Mouse (Mus musculus): Measurements from ENCODE around the gene Adcy7.
A peak's percentile ranks its signal among the peaks of the same experiment; 100 is the strongest.

The Adcy7 gene

GRCm38 (mm10) chr8:88272231-88273050, at the start of gene Adcy7:
TSS of gene Adcy7 (plus strand) at chr8:88272403.
- no peak for DNase-seq (ENCODE audit: low read depth, low spot score)

DNA sequence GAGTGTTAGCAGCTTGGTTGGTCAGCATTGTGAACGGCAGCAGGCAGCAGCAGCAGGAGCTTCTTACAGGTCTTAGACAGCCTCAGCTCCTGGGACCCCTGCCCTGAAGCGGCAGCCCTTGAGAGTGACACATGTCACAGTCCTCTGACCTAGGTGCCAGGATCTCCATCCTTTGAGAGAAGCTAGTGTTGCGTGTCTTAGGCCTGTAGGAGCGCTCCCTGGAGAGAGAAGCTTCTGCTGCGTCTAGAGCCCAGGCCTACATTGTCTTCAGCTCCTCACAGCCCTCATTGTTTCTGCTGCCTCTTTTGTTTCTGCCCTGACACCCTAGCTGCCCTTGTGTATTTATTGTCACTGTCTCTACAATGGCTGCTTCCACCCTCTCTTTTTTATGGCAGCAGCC, 46.8 kb upstream of the Adcy7 start:
- no peak for DNase-seq (ENCODE audit: low read depth, low spot score)

- no peak for DNase-seq (ENCODE audit: low read depth, low spot score)
These were observed 44.4 kb upstream of the Adcy7 start for GRCm38 (mm10) chr8:88227851-88228250.

DNA sequence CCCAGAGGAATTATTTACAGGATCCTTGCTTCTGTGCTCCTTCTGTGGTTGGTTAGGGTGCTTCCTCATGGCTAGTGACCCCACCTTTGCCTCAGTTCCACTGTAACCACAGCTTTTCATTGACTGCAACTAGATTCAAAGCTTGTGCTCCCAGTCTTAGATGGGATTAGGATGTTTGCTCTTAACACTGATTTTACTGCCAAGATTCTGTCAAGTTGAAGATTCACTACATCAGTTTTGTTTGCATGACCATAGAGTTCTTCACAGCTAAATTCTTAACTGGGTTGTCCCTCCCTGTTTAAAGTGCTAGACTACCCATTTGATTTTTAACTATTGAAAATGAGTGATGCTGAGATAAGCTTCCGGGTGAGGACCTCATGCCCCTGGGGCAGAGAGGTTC, 43.9 kb upstream of the Adcy7 start:
- DNase-seq (ENCODE audit: low read depth, low spot score): no peak

DNA sequence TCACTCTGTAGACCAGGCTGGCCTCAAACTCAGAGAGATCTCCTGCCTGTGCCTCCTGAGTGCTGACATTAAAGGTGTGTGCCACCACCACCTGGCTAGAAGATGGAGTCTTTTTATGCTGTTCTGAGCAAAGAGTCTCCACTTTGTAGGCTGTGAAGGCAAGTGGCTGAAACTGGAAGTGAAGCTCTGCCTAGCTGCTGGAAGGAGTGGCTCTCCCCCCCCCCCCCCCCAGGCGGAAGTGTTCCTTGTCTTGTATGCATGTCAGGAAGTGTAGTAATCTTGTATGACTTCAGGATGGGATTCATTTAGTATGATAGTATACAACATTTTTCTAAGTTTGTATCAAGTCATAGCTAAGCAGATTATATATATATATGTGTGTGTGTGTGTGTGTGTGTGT, 43.4 kb upstream of the Adcy7 start:
- no peak for DNase-seq (ENCODE audit: low read depth, low spot score)

GRCm38 (mm10) chr8:88236666-88237065, 35.5 kb upstream of the Adcy7 start:
- DNase-seq (ENCODE audit: low read depth, low spot score): no peak

DNA sequence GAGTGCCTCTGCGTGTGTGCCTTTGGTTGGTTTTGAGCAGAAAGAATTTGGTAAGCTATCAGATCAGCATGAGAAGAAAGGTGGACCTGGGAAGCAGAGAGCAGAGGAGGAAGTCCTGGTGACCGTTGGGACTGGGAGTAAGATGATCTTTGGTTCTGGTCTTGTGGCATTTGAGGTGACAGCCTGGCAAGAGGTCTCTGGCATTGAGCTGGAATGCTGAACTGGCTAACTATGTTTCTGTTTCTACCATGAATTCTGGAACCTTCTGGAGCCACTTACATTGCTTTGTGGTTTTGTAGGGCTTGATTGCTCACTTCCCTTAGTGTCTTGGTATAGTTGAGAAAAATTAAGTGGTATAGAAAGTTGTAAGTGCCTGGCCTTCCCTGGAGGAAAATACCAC, 34.6 kb upstream of the Adcy7 start:
- DNase-seq (ENCODE audit: low read depth, low spot score): no peak

DNA sequence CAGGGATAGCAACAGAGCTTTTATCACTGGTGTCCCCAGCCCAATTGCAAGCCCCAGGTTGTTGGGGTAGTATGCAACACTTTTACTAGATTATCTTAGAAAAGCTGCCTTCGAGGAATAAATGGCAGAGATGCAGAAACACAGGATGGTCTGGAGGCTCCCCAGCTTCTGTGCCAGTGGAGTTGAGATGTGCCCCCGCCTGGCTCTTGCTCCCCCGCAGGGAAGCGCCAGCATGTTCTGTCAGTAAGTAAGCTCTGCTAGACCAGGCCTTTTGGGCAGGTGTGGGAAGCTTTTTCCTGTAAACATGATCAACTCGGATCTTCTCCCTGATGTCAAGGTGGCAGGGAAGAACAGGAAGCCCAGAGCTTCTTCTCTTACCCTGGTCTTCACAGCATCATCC, 32.9 kb upstream of the Adcy7 start:
- no peak for DNase-seq (ENCODE audit: low read depth, low spot score)

- no peak for DNase-seq (ENCODE audit: low read depth, low spot score)
These were observed 30.3 kb upstream of the Adcy7 start for GRCm38 (mm10) chr8:88241871-88242270.

DNA sequence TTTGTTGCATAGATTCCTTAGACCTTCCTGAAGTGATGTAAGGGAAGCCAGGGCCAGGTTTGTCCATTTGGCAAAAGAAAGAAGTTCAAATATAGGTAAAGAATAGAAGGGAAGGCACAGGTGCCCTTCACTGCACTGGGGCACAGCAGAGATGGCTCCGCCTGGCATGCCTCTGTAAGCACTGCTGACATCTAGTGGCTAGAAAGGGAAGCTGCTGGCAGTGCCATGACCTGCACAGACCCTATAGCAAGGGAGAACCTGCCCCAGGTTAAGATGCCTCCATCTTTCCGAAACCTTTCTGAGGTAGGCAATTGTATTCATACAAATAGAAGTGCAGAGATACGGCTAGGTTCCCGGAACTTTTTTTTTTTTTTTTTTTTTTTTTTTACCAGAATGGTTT, 27.9 kb upstream of the Adcy7 start:
- peak; percentile 15 for DNase-seq (ENCODE audit: low read depth, low spot score)

- DNase-seq (ENCODE audit: low read depth, low spot score): peak; percentile 32
These were observed 19.4 kb upstream of the Adcy7 start for GRCm38 (mm10) chr8:88252791-88253190.

DNA sequence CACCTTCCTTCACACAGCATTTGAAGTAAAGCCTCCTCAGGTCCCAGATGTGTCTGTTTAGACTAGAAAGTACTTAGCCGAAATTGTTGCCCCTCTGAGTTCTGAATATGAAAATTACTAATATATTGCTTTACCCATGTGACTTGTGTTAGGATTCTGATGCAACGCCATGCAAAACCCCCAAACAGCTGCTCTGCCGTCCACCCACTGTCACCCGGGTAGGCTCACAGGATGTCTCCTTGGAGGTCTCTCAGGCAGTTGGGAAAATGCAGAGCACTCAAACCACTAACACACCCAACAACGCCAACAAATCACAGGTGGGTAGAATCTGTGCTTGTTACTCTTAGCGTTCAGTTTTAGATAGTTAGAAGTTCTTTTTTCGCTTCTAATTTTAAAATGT, 17.2 kb upstream of the Adcy7 start:
- DNase-seq (ENCODE audit: low read depth, low spot score): no peak

- DNase-seq (ENCODE audit: low read depth, low spot score): no peak
These were observed 14.2 kb upstream of the Adcy7 start for GRCm38 (mm10) chr8:88258024-88258423.

DNA sequence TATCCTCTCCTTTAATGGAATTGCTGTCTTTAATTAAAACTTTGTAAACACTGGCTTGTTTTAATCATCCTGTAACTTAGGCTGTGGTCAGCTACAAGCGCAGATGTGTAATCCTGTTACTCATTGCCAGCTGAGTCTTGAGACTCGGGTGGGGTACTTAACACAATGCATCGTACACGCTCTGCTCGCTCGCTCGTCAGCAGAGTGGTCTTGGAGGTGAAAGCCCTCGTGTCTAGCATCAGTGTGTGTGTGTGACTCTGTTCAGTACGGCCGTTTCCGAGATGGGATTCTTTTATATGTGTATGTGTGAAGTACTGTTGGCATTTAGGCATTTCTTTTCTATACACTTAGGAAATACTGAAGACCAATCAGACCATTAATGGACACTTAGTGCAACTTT, 13.7 kb upstream of the Adcy7 start:
- no peak for DNase-seq (ENCODE audit: low read depth, low spot score)

DNA sequence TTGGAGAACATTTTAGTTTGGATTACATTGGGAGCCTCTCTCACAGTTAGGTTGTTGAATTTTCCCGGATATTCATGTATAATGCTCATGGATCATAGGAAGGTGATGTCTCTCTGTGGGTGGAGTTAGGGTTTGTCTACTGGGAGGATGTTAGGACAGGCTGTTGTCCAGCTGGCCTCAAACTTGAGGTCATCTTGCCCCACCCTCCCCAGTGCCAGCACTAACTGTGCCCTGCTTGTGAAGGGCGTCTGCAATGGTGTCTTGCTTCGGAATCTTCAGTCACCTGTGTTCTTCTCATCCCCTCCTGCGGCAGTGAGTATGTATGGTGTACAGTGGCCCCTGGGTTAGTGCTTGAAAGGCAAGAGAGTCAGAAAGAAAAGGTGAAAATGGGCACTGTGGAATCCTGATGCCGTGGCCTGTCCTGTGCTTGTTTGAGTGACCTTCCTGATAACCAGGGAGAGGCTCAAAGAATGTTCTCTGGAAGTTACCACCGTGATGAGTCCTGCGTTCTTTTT, 11.7 kb upstream of the Adcy7 start:
- DNase-seq (ENCODE audit: low read depth, low spot score): no peak

GRCm38 (mm10) chr8:88262831-88263635, 9.2 kb upstream of the Adcy7 start:
- no peak for DNase-seq (ENCODE audit: low read depth, low spot score)

DNA sequence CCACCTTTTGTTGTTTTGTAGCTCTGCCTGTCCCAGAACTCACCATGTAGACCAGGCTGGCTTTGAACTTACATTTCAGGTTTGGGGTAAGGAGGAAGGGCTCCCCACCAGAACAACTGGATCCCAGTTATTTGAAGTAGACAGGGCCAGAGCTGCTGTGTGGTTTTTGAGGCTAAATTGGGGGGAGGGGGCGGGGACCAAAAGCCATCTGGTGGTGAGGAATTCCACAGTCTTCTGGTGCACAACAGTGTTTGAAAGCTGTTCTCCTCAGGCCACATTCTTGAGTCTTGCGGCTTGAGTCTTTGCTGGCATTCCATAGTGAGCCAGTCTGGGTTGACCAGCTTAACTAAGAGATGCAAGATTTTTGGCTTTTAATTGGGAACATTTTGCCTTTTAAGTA, 6.7 kb upstream of the Adcy7 start:
- no peak for DNase-seq (ENCODE audit: low read depth, low spot score)

GRCm38 (mm10) chr8:88266170-88266800, 5.9 kb upstream of the Adcy7 start:
- no peak for DNase-seq (ENCODE audit: low read depth, low spot score)

DNA sequence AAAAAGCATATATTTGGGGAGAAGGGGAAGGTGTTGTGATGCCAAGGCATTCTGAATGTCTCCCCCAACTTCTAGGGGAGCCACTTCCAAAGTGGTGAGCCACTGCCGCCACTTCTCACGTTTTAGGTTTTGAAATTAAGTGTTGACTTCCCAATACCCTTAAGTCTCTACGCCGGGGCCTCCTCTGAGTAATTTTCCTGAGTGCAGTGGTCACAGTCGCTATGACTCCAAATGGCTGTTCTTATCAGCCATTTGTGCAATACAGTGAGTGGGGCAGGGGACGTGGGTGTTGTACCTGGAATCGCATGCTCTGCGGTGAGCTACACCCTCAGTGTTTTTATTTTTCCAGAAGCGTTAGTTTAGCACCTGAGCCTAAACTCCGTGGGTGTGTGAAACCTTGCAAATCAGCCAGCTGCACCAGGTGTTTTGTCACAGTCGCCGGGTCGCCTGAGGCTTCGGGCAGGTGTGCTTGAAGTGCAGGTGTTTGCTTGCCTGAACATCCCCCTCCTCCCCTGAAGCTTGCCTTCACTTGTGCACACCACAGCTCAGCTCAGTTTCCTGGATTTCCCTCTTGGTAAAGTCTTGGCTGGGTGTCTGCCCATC, 5.3 kb upstream of the Adcy7 start:
- DNase-seq (ENCODE audit: low read depth, low spot score): no peak

- no peak for DNase-seq (ENCODE audit: low read depth, low spot score)
These were observed 2.9 kb upstream of the Adcy7 start for GRCm38 (mm10) chr8:88269107-88269875.

DNA sequence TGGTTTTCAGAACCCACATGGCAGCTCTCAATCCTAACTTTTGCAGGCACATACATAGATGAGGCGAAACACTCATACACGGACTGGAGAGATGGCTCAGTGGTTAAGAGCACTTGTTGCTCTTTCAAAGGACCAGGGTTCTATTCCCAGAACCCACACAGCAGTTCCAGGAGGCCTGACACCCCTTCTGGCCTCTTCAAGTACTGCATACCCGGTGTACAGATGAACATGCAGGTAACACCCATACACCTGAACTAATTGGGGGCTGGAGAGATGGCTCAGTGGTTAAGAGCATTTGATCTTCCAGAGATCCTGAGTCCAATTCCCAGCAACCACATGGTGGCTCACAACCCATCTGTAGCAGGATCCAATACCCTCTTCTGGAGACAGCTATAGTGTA, 2.1 kb upstream of the Adcy7 start:
- no peak for DNase-seq (ENCODE audit: low read depth, low spot score)

Measured in c-Kit-negative CD71-positive TER-119-positive erythroid progenitor cells, embryonic 14.5 days (primary cell).